Mouse (Mus musculus) lung, embryonic 14.5 days (tissue): ENCODE data around the gene Tenm4. TPM values are rescaled to one million over a fixed set of nuclear protein-coding genes. Genes with fewer than 3 reads are reported as not detected.
A peak's percentile ranks its signal among the peaks of the same experiment; 100 is the strongest.

Experiments
- ATAC-seq: fragments of 200-750 bp; cut with Nextera tagmentation; 2 replicates; pipeline ENCODE4 v1.8.0; 2017; ENCODE audit warnings: mild to moderate bottlenecking, moderate TSS enrichment, moderate library complexity; ENCODE audit not compliant: insufficient read depth
- DNase-seq: peaks from one replicate; pipeline ENCODE4 v3.0.0-alpha.2; 2015
- H3K27ac ChIP-seq: fragments of 300-500 bp; sonication (generic); 2 replicates; pipeline ENCODE4 v1.5.1; 2014; ENCODE audit warnings: low read depth, mild to moderate bottlenecking, moderate library complexity
- H3K27me3 ChIP-seq: fragments of 300-500 bp; sonication (generic); 2 replicates; pipeline ENCODE4 v1.6.1; 2014; ENCODE audit warnings: low read length, control low read depth; ENCODE audit not compliant: insufficient read depth
- H3K36me3 ChIP-seq: fragments of 300-500 bp; sonication (generic); 2 replicates; pipeline ENCODE4 v1.6.1; 2014; ENCODE audit warnings: control low read depth; ENCODE audit not compliant: insufficient read depth
- H3K4me1 ChIP-seq: fragments of 300-500 bp; sonication (generic); 2 replicates; pipeline ENCODE4 v1.6.1; 2014; ENCODE audit warnings: antibody characterized with exemption, control low read depth; ENCODE audit not compliant: insufficient read depth
- H3K4me2 ChIP-seq: fragments of 300-500 bp; sonication (generic); 2 replicates; pipeline ENCODE4 v1.6.1; 2014; ENCODE audit warnings: mild to moderate bottlenecking
- H3K4me3 ChIP-seq: fragments of 300-500 bp; sonication (generic); 2 replicates; pipeline ENCODE4 v1.5.1; 2014; ENCODE audit warnings: low read depth, low read length
- H3K9ac ChIP-seq: fragments of 300-500 bp; sonication (generic); 2 replicates; pipeline ENCODE4 v1.6.1; 2014
- H3K9me3 ChIP-seq: fragments of 300-500 bp; sonication (generic); 2 replicates; pipeline ENCODE4 v1.6.1; 2016; ENCODE audit warnings: low read depth, low read length, control low read depth
- CTCF ChIP-seq: IDR thresholded peaks from 2 replicates; pipeline ENCODE4 v1.5.1; 2016; ENCODE audit warnings: antibody characterized with exemption, low read depth
- whole genome bisulfite sequencing: fragments of 180-500 bp; shearing (Covaris S2); extraction: QIAGEN DNeasy Blood & Tissue Kit; methylation state at CpG from one replicate; pipeline ENCODE4 v1.1.7; 2014; 5-methylcytosine and 5-hydroxymethylcytosine counted together
- polyA plus RNA-seq: library from polyadenylated mRNA; unstranded; fragments of >200 nt; fragmentation: Nextera tagmentation; extraction: Ambion mirVana; gene quantifications from 2 replicates; pipeline ENCODE4 v1.2.1, GENCODE M21; 2014

Tenm4 gene
- polyA plus RNA-seq, 1 experiment from 2014 or later, result 24.9 TPM

DNA sequence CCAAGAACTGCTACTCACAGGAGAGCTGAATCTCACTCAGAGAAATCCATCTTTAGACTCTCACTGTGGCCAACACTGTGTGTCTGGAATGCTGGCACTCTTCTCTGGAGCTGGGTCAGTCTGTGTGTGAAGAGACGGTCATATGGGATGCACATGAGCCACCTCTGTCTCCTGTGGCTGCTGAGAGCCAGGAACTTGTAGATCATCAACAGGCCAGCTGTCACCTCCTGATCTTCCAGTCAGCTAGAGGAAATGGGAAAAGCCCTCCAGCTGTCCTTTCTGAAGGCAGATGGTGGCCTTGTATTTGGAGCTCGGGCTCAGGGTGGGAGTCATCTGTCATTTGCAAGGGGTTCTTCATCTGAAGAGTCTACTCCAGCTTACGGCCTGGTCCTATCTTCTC, 249.0 kb downstream of the Tenm4 start:
- Histone ChIP-seq H3K9ac (no peak overlapping the region), H3K9me3 (no peaks in the 10 kb centered on the region), H3K27ac (no peak overlapping the region), H3K4me3 (no peak overlapping the region), H3K36me3 (no peaks in the 10 kb centered on the region), H3K4me1 (peaks cover 7% of the 10 kb centered on the region; the same call in 1 of the 2 replicates), H3K27me3 (no peaks in the 10 kb centered on the region), H3K4me2 (no peak overlapping the region)
- ATAC-seq (peak; percentile 50; the same call in 1 of the 2 replicates), DNase-seq (peak; percentile 46)
- 49% methylated on average over 3 of the region's 3 CpGs for WGBS
- TF ChIP-seq CTCF, result no peak

DNA sequence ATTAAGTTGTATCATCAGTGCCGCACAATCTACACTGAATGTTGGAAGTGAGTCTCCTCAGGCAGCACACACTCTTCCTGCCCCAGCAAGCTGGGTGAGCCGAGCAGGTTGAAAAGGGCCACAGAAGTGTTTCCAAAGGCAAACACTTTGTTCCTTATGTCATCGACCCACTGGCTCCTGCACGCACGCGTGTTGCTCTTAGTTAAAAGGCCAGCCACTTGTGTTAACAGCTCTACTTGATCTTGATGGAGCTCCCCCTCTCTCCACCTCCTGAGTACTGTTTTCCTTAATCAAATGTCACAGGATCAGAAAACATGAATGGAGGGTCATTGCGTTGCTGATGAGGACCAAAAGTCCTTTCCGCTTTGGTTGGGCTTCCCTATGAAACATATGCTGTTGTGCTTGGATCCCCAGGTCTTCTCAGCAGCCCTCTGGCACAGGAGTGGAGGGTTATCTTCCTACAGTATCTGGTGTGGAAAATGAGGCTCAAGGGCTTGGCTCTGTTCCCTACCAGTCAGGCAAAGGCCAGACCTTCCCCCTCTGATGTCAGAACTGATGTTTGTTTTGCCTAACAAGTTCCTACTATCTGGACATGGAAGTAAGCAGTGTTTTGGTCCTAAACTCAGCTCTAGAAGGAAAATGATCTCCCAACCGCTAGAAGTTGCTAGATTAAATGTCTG, 250.0 kb downstream of the Tenm4 start:
- Histone ChIP-seq H3K36me3 (no peaks in the 10 kb centered on the region), H3K27ac (no peak overlapping the region), H3K9ac (no peak overlapping the region), H3K4me1 (peaks cover 7% of the 10 kb centered on the region; the same call in 1 of the 2 replicates), H3K27me3 (no peaks in the 10 kb centered on the region), H3K4me3 (no peak overlapping the region), H3K9me3 (no peaks in the 10 kb centered on the region), H3K4me2 (no peak overlapping the region)
- TF ChIP-seq CTCF, result no peak
- peak; percentile 53; the same call in 1 of the 2 replicates for ATAC-seq
- DNase-seq, result peak; percentile 53
- 58% methylated on average over 9 of the region's 9 CpGs for WGBS

DNA sequence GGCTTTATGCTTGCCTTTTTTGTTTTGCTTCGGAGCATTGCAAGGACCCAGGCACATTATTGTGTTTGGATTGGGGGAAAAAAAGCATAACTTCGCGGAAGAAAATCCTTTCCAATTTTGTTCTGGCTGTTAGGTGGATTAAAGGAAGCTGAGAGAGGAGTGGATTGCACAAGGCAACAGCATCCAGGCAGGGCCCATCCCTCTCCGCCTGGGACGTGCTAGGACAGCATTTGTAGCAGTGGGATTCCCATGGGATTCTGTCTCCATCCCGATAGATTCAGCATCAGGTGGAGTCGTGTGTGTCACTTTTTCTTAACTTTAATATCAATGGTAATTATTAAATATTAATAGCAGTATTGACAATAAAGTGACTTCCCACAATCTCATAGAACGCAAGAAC, 255.9 kb downstream of the Tenm4 start:
- Histone ChIP-seq H3K9me3 (no peaks in the 10 kb centered on the region), H3K4me2 (no peak overlapping the region), H3K36me3 (no peaks in the 10 kb centered on the region), H3K4me1 (no peaks in the 10 kb centered on the region), H3K9ac (no peak overlapping the region), H3K27me3 (no peaks in the 10 kb centered on the region), H3K4me3 (no peak overlapping the region), H3K27ac (no peak overlapping the region)
- no peak for ATAC-seq
- 76% methylated on average over 8 of the region's 8 CpGs for WGBS
- DNase-seq, result no peak
- TF ChIP-seq CTCF, result no peak

DNA sequence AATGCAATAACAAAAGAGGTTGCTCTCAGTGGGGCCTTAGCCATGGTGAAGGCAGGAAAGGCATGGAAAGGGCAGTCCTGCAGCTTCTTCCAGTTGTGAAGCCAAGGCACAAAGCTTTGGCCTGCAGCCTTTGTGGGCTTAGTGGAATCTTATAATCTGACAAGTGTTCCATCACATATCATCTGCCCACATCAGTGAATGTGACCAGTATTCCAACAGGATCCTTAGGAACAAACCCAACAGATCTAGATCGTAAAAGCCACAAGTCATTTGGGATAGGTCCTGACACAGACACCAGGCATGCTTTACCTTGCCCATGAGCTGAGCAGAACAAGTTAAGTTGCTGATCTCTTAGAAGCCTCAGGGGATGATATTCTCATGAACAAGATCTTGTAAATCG, 262.3 kb downstream of the Tenm4 start:
- WGBS, result 81% methylated on average over 2 of the region's 2 CpGs
- no peaks in the 10 kb centered on the region for H3K27me3 ChIP-seq
- no peak for ATAC-seq
- no peak overlapping the region for H3K4me2 ChIP-seq
- no peak for TF ChIP-seq CTCF
- DNase-seq, result no peak
- H3K4me1 ChIP-seq, result no peaks in the 10 kb centered on the region
- H3K9ac ChIP-seq, result no peak overlapping the region
- H3K27ac ChIP-seq, result no peak overlapping the region
- no peak overlapping the region for H3K4me3 ChIP-seq
- H3K36me3 ChIP-seq, result no peaks in the 10 kb centered on the region
- no peaks in the 10 kb centered on the region for H3K9me3 ChIP-seq

DNA sequence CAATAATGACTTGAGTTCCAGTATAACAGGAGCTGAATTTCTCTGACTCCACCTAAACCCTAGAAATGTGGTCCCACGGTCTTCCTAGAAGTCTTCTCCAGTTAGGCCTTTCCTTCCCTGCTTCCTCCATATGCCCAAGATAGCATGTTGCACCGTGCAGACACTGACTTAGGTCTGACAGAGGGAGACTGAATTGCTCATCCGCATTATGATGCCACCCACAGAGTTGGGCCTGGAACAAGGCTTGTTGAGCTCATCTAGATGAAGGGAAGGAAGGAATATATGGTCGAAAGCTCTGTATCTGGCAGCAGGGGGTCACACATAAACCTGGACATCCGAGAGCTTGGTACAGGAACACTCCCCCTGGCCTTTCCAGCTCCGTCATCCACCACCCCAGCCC, 267.3 kb downstream of the Tenm4 start:
- ATAC-seq (no peak), DNase-seq (no peak)
- WGBS, result 79% methylated on average over 6 of the region's 6 CpGs
- no peak overlapping the region for H3K4me3 ChIP-seq
- H3K4me1 ChIP-seq, result no peaks in the 10 kb centered on the region
- no peaks in the 10 kb centered on the region for H3K27me3 ChIP-seq
- no peak overlapping the region for H3K9ac ChIP-seq
- no peak overlapping the region for H3K27ac ChIP-seq
- TF ChIP-seq CTCF, result no peak
- H3K36me3 ChIP-seq, result no peaks in the 10 kb centered on the region
- H3K9me3 ChIP-seq, result no peaks in the 10 kb centered on the region
- no peak overlapping the region for H3K4me2 ChIP-seq

DNA sequence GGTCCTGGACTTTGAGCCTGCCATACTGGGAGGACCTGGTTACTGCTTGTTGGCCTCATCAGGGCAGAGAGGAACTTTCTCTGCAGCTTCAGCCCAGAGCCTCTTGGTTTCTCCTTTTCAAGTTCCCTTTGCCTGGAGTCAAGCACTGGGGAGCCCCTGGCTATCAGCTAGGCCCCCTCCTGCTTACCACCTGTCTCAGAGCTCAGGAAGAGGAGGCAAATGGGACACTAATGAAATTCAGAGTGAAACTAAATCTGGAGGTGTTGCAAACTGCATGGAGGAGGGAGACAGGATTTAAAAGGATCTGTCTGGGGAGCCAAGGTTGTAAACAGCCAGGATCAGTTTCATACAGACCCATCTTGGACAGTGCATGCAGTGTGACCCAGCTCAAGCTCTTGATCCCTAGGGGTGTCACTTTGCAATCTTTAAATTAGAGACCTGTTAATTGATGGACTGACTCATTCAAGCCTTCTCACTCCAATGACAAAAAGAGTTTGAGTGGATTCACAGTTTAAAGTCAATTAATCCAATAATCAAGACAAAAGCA, 269.2 kb downstream of the Tenm4 start:
- no peak for DNase-seq
- H3K4me2 ChIP-seq, result no peak overlapping the region
- no peak overlapping the region for H3K27ac ChIP-seq
- no peak overlapping the region for H3K9ac ChIP-seq
- H3K4me3 ChIP-seq, result no peak overlapping the region
- no peaks in the 10 kb centered on the region for H3K36me3 ChIP-seq
- no peak for TF ChIP-seq CTCF
- no peak for ATAC-seq
- no peaks in the 10 kb centered on the region for H3K9me3 ChIP-seq
- H3K4me1 ChIP-seq, result no peaks in the 10 kb centered on the region
- H3K27me3 ChIP-seq, result no peaks in the 10 kb centered on the region

DNA sequence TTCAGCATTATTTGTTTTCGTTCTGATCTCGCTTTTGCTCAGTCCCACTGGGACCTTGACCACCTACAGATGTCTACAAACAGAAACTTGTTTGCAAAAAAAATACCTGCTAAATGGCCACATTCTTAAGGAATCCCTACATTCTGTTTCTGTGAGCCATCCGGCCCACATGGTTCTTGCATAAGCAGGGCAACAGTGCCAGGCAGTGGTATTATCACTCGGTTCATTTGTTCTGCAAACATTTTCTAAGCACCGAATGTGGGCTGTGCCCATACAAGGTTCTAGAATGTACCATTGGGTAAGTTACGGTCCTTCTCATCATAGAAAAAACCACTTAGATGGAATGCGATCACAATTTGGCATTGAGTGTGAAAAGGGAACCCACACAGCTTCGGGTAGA, 274.7 kb downstream of the Tenm4 start:
- H3K36me3 ChIP-seq, result no peaks in the 10 kb centered on the region
- H3K27ac ChIP-seq, result no peak overlapping the region
- DNase-seq (no peak), ATAC-seq (no peak)
- no peak overlapping the region for H3K4me3 ChIP-seq
- no peak for TF ChIP-seq CTCF
- no peak overlapping the region for H3K4me2 ChIP-seq
- no peaks in the 10 kb centered on the region for H3K4me1 ChIP-seq
- 81% methylated on average over 8 of the region's 8 CpGs for WGBS
- H3K27me3 ChIP-seq, result no peaks in the 10 kb centered on the region
- no peak overlapping the region for H3K9ac ChIP-seq
- no peaks in the 10 kb centered on the region for H3K9me3 ChIP-seq
